Mouse (Mus musculus) CD8-positive naive resting alpha-beta T cell, adult 2 months (primary cell): ENCODE results near the gene Sema3g.
A peak's percentile ranks its signal among the peaks of the same experiment; 100 is the strongest.

Experiments
- DNase-seq, 2 experiments: peaks; one replicate each; pipeline ENCODE4 v3.0.0; 2022; ENCODE audit warnings: low read depth in 2 of 2, low spot score in 2 of 2

Gene Sema3g

DNA sequence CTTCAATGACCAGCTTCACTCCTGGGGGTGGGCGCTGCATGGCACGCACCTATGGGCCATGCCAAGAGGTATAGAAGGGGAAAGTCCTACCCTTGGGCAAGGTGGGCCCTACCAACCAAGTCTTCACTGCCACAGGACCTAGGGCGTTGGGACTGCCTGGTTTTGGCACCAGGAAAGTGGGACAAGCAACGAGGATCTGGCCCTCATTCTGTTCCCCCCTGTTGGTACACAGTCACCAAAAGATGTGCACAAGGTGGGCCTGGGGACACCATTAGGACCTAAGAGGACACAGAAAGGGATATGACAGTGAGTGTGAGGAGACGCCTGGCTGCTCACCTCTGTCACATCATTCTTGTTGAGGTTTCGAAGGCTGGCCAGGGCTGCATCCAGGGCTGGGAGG lies 53.5 kb downstream of the Sema3g start:
- DNase-seq: no peak

DNA sequence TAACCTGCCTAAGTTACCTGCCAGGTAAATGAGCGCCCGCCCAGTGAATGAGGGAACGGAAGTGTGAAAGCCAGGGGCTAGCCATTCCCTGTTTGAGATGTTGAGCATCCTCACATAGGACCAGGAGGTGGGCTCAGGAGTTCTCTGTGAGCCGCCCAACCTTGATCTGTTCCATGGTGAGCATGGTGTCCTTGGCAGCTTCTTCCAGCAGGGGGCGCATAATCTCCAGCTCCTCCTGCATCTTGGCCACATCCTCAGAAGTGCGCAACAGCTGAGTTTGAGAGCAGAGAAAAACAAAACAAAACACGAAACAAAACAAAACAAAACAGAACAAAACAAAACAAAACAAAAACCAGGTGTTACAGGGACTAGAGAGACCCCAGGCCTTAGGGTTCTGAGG lies 54.5 kb downstream of the Sema3g start:
- peak; percentile 66 to 78 for DNase-seq
